Mouse (Mus musculus): ENCODE measurements around the gene Gad1.
"Not testable (repeated sequence)": the region's sequence is repeated elsewhere in the genome, so short reads cannot be mapped to it uniquely, and the experiment has no call there.

The Gad1 gene

GRCm38 (mm10) chr2:70552772-70553171 is at the start of gene Gad1:
Gad1 (plus strand) TSS chr2:70553072.
- ATAC-seq (ENCODE audit: low TSS enrichment): no peak

- no peak for ATAC-seq (ENCODE audit: low TSS enrichment)
Observed at GRCm38 (mm10) chr2:70503436-70503835, 49.4 kb upstream of the Gad1 start.

- no peak for ATAC-seq (ENCODE audit: low TSS enrichment)
Observed at GRCm38 (mm10) chr2:70505229-70505628, 47.6 kb upstream of the Gad1 start.

GRCm38 (mm10) chr2:70505896-70506295 is 47.0 kb upstream of the Gad1 start:
- no peak for ATAC-seq (ENCODE audit: low TSS enrichment)

- ATAC-seq (ENCODE audit: low TSS enrichment): no peak
Observed at GRCm38 (mm10) chr2:70506372-70506771, 46.5 kb upstream of the Gad1 start.

GRCm38 (mm10) chr2:70508496-70508895 is 44.4 kb upstream of the Gad1 start, which contains the start of gene Erich2:
Erich2 (plus strand) TSS chr2:70508819.
- no peak for ATAC-seq (ENCODE audit: low TSS enrichment)

- ATAC-seq (ENCODE audit: low TSS enrichment): peak; percentile 81
Observed at GRCm38 (mm10) chr2:70509021-70509632, 43.7 kb upstream of the Gad1 start.

- not testable (repeated sequence) for ATAC-seq (ENCODE audit: low TSS enrichment)
Observed at GRCm38 (mm10) chr2:70538283-70538682, 14.6 kb upstream of the Gad1 start.

GRCm38 (mm10) chr2:70550671-70551070 is 2.2 kb upstream of the Gad1 start:
- ATAC-seq (ENCODE audit: low TSS enrichment): no peak

GRCm38 (mm10) chr2:70551446-70551845 is 1.4 kb upstream of the Gad1 start:
- ATAC-seq (ENCODE audit: low TSS enrichment): no peak

GRCm38 (mm10) chr2:70552067-70552598 is 739 bp upstream of the Gad1 start:
- ATAC-seq (ENCODE audit: low TSS enrichment): no peak

- ATAC-seq (ENCODE audit: low TSS enrichment): no peak
Observed at GRCm38 (mm10) chr2:70553826-70554225, 954 bp downstream of the Gad1 start.

GRCm38 (mm10) chr2:70558112-70558842 is 5.4 kb downstream of the Gad1 start:
- peak; percentile 74 for ATAC-seq (ENCODE audit: low TSS enrichment)

- no peak for ATAC-seq (ENCODE audit: low TSS enrichment)
Observed at GRCm38 (mm10) chr2:70558843-70559451, 6.1 kb downstream of the Gad1 start.

GRCm38 (mm10) chr2:70559520-70559919 is 6.6 kb downstream of the Gad1 start:
- no peak for ATAC-seq (ENCODE audit: low TSS enrichment)

GRCm38 (mm10) chr2:70561077-70561795 is 8.4 kb downstream of the Gad1 start:
- no peak for ATAC-seq (ENCODE audit: low TSS enrichment)

- no peak for ATAC-seq (ENCODE audit: low TSS enrichment)
Observed at GRCm38 (mm10) chr2:70562011-70562491, 9.2 kb downstream of the Gad1 start.

GRCm38 (mm10) chr2:70562611-70562980 is 9.7 kb downstream of the Gad1 start:
- no peak for ATAC-seq (ENCODE audit: low TSS enrichment)

- no peak for ATAC-seq (ENCODE audit: low TSS enrichment)
Observed at GRCm38 (mm10) chr2:70562981-70563671, 10.3 kb downstream of the Gad1 start.

GRCm38 (mm10) chr2:70563721-70564645 is 11.1 kb downstream of the Gad1 start:
- no peak for ATAC-seq (ENCODE audit: low TSS enrichment)

All from frontal cortex, adult (tissue).